Mouse (Mus musculus) retina, adult 2 months (tissue): ENCODE results near the gene Tomm34.

ENCODE experiments used
- DNase-seq: peaks from one replicate; pipeline ENCODE4 v3.0.0-alpha.2; 2012; ENCODE audit warnings: low read depth, low spot score

The Tomm34 gene

DNA sequence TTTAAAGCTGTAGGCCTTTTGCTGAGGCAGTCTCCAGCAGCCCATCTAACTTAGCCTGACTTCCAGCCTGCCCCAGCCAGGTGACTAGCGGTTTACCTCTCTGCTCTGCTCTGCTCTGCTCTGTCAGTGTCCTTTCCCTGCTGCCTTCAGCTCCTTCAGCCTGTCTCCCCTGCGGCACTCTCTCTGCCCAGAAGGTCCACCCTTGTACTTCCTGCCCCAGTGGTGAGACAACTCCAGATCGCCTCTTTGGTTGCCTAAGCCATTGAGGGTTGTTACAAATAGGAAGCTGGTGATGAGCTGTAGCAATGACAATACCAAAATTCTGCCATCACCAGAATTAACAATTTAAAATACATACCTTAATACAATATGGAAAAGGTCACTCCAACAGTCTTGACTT is 60.0 kb downstream of the Tomm34 start:
- no peak for DNase-seq

DNA sequence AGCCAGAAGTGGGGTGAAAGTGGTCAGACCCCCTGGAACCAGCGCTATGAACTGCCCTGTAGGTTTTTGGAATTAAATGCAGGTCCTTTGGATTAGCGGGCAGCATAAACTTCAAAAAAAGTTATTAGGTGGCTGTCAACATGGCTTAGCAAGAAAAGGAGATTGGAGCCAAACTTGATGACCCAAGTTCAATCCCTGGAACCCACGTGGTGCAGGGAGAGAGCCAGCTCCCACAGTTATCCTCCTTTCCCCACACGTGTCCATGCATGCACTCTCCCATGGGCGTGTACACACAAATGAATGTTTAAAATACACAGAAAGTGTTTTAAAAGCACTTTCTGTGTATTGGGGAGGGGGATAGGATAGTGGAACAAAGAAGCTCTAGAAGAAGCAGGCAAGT is 60.5 kb downstream of the Tomm34 start:
- no peak for DNase-seq

DNA sequence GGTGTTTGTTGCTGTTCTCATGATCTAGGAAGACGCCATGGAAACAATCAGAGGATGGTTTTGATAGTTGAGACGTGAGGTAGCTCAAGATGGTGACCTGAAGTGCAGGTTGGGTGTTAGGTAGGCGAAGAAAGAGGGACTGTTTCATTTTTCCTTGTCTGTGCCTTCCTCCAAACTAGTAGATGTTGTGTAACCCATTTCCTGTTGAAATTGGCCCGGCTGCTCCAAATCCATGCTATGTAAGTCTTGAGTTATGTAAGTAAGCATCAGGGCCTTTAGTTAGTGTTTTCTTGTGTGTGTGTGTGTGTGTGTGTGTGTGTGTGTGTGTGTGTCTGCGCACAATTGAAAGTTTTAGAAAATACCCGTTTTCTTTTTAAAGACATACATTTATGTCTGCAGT is 61.7 kb downstream of the Tomm34 start:
- no peak for DNase-seq

DNA sequence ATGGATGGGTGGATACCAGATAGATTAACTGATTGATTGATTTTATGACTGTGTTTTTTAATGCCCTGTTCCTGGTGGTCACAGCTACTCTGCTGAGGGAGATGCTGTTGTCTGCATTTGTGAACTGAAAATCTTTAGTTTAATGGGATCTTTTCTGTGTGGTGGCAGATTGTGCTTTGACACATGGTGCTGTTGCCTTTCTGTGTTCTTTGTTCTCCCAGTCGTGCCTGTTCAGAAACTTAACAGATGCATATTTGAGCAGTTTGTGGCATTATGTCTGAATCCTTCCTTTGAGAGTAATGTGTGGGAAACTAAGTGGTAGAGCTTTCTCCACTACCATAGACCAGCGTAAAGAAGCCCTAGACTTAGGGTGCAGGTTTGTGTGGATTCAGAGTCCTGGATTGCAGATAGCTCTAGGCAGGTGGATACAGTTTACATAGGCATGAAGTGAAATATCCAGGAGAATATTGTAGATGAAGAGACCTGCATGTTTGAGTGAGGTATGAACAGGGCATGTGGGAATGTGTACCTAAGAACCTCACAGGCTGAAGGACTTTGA is 62.9 kb downstream of the Tomm34 start:
- no peak for DNase-seq

GRCm38 (mm10) chr2:164007547-164007946 is 63.4 kb downstream of the Tomm34 start:
- no peak for DNase-seq

GRCm38 (mm10) chr2:164006932-164007331 is 64.0 kb downstream of the Tomm34 start:
- DNase-seq = no peak

DNA sequence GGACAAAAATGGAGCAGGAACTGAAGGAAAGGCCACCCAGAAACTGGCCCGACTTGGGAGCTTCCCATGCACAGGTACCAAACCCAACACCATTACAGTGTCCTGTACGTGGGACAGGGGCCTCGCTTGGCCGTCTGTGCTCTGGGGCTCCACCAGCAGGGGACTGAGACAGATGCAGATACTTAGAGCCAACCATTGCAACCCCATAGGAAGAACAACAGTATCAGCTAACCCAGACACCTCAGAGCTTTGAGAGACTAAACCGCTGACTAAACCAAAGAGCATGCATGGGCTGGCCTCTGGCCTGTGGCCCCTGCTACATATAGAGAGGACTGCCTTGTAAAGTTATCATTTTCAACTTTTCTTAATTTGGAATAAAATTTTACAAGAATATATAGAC is 66.5 kb downstream of the Tomm34 start:
- no peak for DNase-seq
